Mouse (Mus musculus): ENCODE measurements around the gene Cdkl3.
"Not testable (repeated sequence)": the region's sequence is repeated elsewhere in the genome, so short reads cannot be mapped to it uniquely, and the experiment has no call there.

Gene Cdkl3

DNA sequence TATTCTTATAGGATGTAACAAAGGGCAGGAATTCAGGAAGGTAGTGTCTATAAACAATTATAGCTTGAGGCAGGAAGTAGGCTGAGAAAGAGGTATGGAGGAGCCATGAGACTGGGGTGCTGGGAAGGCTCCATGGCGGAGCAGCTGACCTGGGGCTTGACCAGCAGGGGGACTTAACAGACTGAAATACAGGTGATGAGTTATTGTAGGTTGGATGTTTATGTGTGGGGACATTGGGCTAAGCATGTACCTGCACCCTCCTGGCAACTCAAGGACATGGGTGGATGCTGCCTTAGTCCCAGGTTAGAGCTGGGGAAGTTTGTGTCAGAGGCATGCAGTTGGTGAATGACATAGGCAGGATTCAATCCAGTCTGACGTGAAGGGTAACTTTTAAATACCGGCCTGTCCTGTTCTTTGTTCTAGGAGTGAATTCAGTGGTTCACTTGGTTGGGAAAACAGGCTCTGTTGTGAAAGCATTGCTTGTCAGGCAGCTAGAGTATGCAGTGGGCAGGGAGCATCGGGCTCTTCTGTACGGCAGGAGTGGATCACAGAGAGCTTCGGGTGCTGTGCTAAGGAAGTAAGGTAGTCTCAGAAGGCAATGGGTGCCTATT lies 72.8 kb downstream of the Cdkl3 start:
- no peak for DNase-seq (ENCODE audit: low spot score)

DNA sequence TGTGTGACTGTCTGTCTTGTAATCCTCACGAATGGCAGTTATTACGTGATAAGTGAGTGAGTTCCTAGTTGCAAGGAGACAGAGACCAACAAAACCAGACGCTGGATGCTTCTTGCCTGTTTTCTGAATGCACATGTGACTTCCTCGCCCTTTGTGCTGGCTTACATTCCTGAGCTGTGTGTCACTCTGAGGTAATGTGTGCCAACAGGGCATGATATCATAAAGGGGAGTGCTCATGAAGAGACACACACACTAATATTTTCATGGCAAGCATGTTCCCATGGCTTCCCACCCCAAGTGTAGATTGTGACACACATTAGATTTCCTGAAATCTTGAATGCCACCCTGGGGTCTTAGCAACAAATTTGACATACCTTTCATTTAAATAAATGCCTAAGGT lies 73.9 kb downstream of the Cdkl3 start:
- no peak for DNase-seq (ENCODE audit: low spot score)

DNA sequence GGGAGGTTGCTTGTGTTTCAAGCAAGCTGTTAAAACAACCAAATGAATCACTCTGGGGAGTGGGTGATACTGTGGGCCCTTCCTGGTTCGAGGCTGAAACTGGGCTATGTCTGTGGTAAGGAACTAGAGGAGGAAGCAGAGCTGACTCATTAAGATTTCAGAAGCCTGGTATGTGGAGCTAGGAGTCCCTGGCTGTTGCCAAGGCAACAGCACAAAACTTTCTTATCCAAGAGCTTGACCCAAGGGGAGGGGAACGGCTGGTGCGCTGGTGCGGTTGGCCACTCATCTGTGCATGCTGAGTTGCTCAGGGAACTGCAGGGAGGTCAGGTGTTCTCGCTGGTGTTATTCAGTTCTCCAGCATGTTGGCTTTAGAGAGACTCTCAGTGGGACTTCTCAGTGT lies 76.0 kb downstream of the Cdkl3 start:
- no peak for DNase-seq (ENCODE audit: low spot score)

DNA sequence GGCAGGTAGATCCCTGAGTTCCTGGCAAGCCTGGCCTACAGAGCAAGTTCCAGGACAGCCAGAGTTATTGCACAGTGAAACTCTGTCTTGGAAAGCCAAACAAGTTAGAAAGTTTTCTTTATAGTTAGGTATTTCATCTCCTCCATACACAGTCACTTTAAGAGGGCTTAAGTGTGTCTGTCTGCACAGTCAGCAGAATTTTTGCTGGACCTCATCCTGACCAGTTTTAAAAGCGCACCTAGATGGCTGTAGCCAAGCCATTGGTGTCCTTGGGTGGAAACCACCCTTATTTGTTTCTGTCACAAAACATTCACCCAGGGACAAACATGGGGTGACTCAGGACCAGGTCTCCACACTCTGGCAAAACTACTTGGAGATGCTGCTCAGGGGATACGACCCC lies 76.6 kb downstream of the Cdkl3 start:
- DNase-seq (ENCODE audit: low spot score) = no peak

DNA sequence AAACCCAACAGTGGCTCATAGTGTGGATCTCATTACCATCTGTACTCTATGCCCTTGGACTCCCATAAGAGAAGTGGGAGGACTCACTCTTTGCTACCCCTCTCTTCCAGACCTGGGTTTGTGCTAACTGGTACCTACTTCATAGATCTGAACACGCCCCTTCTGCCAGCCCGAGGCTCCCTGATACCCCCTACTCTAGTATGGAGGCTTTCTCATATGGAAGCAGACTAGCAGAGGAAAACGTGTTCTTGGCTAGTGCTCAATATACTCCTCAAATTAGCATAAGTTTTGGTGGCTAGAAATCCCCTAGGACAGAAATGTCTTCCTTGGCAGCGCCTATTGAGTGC lies 81.8 kb downstream of the Cdkl3 start:
- no peak for DNase-seq (ENCODE audit: low spot score)

DNA sequence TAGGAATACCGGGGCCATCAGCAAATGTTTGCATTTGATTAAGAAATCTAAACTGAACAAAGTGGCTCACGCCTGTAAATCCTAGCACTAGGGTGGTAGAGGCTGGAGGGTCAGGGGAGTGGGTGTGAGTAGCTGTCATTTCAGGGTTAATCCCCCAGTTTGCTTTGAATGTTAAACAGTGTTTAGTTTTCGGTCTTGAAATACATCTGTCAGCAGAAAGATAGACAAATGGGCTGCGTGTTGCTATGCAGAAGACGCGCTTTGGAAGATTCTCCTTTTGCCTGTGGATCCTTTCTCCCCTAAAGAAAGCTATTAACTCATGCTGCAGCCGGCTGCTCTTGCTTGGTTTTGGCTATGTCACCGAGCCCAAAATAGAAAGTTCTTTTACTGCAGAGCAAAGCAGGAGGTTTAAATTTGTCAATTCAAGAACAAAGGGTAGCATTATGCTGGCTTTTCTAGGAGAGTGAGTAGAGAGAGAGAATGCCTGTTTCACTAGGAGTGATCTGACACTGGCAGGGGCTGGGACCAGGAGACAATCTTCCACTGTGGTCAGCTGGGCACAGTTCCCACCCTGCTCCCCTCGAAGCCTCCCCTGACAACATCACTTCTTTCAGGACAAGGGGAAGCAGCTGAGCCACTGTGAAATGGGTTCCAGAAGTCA lies 82.3 kb downstream of the Cdkl3 start:
- DNase-seq (ENCODE audit: low spot score) = no peak

DNA sequence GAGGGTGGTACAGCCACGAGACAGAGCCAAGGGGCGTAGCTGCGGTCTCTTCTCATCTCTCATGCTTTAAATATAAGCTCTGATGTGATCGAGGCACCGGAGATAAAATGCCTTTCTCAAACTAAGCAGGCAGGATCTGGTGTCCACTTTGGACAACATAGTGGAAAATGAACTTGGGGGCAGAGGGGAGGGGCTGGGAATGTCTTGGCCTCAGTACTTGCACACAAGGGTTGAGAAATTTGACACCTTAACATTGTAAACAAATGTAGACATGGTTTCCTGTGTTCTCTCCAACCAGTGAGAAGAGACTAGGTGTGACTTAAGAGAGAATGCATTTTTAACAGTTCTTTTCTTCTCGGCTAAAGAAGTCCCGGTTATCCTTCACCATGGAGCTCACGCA lies 85.3 kb downstream of the Cdkl3 start:
- no peak for DNase-seq (ENCODE audit: low spot score)

DNA sequence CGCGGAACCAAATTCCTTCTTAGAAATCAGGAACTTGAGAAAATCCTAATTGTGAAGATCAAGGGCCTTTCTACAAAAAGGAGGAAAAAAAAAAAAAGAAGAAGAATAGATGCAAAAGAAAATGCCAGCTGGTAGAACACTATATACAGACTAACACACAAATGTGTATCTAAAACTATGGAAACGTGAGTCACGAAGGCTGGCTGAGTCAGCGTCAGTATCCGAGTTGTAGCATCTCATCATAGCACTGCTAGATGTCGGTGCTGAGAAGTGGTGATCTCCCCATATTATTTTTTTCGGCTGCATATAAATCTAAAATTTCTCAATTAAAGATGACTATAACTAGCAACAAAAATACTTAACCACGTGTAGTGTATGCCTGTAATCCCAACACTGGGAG lies 87.2 kb downstream of the Cdkl3 start:
- no peak for DNase-seq (ENCODE audit: low spot score)

DNA sequence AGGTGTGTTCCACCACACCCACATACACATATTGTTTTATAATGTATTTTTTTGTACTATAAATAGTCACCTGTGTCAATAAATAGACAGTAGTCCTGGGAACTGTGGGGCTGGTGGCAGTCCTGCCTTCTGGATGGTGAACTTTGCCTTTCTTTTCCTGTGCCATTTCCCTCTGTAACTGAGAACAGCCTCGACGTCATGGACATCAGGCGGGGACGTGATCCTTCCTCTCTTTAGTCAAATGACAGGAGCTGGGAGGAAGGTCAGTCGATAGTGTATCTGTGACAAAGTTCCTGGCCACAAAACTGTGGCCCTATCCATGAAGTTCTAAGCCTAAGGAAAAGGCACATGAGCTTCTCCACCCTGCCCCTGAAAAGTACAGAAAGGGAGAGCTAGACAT lies 90.5 kb downstream of the Cdkl3 start:
- DNase-seq (ENCODE audit: low spot score) = no peak

DNA sequence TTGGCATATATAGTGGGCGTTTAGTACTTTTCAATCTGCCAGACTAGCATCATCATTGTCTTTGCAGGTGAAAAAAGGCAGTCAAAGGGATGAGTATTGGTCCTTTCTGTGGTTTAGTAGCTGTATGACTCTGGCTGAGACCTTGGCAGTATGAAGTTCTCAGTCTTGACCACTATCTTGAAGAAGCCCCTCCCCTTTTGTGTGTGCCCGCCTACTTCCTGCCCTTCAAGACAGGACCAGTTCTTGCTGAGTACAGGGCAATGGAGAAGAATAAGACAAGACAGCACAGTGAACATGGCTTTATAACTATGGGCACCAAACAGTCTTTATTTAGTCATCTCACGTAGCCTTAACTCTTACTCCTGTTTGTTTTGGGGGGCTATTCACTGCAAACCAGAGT lies 93.0 kb downstream of the Cdkl3 start:
- DNase-seq (ENCODE audit: low spot score) = no peak

DNA sequence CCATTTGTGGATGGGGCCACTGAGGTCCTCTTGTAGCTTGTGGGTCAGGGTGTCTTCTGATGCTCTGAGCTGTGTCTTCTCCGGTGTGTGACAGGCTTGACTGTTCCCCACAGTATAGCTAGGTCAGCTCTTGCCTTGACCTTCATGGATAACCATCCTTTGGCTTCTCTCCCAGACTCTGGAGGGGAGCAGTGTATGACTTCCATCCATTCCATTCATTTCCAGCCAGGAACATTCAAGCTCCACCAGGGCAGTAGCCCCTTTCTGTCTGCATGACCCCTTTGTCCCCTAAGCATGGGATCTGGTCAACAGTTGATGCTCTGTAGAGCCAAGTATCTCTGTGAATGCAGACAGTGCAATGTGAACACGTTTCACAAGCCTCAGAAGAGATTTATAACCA lies 93.6 kb downstream of the Cdkl3 start:
- DNase-seq (ENCODE audit: low spot score) = no peak

DNA sequence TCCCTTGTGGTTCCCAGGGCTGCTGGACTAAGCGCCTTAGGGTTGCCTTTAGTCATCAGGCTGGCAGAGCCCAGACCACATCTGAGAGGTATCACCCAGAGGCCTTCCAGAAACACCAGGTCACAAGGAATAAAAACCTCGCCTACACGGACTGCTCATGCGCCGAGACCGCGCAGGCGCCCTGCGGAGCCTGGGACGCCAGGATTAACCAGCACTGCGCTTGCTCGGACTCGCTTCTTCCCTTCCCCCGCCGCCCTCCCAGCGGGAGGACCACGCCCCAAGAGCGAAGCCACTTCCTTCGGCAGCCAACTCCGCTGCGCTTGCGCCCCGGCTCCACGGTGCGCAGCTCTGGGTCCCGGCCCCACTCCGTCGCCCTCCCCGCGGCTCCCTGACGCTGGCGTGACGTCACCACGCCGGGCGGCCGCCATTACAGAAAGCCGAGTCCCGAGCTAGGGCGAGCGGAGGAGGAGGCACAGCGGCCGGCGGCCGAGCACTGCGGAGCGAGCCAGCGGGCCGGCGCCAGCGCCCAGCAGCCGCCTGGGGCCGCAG lies 94.5 kb downstream of the Cdkl3 start, which contains the start of gene Ppp2ca:
TSS of gene Ppp2ca (plus strand) at position 284 of the 549 bp plus-strand sequence.
- peak; percentile 97 for DNase-seq (ENCODE audit: low spot score)

DNA sequence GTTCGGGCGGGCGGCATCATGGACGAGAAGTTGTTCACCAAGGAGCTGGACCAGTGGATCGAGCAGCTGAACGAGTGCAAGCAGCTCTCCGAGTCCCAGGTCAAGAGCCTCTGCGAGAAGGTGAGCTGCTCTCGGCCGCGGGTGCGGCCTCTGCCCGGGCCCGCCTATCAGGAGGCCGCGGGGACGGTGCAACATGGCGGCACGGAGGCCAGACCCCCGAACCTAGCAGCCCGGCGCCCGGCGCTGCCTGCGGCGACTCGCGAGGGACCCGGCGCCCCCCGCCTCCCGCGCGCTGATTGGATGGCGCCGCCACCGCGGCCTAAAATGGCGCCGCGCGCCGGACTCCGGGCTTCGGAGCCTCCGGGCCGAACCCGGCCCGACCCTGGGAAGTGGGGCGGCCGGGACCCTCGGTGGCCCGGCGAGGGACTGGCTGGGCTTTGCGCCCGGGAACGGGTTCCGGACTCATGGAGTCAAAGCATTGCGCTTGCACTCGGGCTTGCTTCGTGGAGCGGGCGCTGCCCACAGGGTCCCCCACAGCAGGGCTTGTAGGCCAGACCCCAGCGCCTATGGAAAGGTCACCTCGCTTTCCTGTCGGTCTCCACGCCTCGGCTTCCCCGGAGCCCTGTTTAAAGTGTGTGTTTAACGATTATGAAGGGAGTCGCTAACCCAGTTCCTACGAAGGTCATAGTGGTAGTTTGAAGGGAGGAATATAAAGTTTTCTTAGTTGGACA lies 95.2 kb downstream of the Cdkl3 start:
- no peak for DNase-seq (ENCODE audit: low spot score)

DNA sequence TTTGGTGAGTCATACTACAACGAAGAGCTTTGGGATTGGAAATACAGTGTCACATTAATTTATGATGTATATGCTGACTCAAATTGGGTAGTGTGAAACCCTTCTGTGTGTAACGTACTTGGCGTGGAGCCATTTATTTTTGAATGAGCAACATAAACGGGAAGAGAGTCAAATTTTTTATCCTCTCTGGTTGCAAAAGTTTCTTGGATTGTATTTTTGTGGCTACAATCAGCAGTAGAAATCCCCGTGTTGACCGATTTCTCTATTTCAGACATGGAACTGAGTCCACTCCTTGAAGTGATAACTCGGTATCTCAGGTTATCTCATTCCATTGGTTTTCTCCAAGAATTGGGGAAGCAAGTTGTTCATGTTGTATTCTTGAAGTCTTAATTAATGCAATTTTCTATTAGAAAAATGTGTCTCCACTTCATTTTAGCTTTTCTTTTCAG lies 95.8 kb downstream of the Cdkl3 start:
- no peak for DNase-seq (ENCODE audit: low spot score)

DNA sequence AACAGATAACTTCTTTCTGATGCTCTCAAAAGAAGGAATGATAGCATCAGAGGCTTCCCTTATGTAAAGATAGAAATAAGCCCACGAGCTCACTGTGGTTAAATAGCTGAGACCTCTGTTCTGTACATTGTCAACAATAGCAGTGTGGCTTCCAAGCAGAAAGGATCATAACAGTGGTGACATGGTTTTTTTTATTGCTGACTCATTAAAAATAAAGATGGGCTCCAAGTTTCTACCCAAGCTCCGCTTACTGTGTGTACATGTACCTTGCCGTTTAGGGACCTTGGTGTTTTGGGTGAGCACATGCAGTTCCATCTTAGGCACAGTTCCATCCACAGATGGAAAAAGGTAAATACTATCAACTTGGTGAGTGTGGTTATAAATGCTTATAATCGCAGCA lies 99.0 kb downstream of the Cdkl3 start:
- no peak for DNase-seq (ENCODE audit: low spot score)

DNA sequence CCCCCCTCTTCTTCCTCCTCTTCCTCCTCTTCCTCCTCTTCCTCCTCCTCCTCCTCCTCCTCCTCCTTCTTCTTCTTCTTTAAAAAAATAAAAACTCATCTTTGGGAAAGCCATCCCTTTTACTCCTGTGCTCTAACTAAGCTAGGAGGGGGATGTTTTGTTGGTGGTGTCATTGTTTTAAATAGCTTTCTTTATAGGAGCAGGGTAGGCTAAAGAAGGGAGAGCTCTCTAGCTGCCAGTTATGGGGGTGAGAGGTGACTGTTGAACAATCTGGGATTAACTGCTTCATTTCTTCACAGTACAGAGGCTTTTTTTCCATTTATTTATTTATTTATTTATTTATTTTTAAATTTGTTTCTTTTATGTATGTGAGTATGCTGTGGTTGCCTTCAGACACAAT lies 101.5 kb downstream of the Cdkl3 start:
- no peak for DNase-seq (ENCODE audit: low spot score)

DNA sequence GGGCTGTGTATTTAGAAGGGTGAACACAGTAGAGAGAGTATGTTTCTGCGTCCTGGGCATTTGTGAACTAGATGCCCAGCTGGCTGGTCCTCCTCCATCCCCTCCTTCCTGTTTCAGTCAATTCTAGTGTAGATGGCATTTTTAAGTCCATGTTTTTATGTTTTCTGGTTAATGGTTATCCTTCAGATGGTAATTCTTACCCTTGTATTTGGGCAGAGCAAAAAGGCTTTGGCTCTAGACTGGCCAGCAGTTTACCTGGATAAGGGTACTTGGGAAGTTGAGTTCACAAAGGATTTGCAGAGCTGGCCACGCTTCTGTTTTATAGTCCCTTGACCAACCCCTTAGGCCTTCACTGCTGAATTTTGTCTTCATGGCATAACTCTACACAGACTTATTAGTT lies 102.0 kb downstream of the Cdkl3 start:
- DNase-seq (ENCODE audit: low spot score) = no peak

DNA sequence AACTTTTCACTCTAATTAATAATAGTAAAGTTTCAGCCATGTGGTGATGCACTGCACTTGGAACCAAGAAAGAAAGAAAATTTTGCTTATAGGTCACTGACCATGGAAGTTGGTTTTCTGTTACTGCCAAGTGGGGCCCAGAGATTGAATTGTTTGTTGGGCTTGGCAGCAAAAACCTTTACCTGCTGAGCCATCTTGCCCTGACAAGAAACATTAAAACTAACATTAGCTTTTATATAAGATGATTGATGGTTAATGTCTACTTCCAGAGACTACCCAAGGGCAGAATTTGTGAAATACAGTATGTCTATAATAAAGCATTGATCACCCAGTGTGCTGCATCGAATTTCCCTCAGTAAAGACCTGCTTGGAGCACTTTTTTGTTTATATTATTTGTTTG lies 102.4 kb downstream of the Cdkl3 start:
- no peak for DNase-seq (ENCODE audit: low spot score)

DNA sequence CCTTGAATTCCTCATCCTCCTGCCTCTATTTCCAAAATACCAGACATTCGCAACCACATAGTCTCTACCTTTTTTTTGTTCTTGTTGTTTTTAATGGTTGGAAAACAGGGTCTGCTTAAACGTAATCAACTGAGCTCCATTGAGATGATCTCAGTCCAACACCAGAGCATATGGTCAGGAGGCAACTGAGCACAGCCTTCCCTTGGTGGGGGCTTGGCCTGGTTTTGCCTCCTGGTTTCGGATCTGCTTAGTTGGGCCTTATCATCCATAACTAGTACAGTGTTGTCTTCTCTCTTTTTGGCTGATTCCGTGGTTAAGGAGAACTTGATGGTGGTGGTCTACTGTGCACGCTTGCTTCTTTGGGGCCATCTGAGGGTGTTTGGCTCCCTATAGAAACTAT lies 104.8 kb downstream of the Cdkl3 start:
- no peak for DNase-seq (ENCODE audit: low spot score)

DNA sequence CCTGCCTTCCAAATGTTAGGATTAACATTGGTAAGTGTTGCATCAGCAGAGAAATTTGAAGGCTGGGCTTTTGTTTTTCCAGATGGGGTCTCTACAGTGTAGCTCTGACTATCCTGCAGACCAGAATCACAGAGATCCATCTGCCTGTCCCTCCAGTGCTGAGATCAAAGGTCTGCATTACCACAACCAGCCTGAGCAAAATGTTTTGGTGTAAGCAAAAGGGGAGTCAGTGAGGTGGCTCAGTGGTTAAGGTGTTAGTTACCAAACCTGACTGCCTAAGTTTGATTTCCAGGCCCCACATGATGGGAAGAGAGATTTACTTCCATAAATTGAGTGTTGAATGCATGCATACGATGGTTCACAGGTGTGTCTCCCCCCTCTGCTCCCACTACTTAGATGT lies 105.4 kb downstream of the Cdkl3 start:
- DNase-seq (ENCODE audit: low spot score) = no peak

DNA sequence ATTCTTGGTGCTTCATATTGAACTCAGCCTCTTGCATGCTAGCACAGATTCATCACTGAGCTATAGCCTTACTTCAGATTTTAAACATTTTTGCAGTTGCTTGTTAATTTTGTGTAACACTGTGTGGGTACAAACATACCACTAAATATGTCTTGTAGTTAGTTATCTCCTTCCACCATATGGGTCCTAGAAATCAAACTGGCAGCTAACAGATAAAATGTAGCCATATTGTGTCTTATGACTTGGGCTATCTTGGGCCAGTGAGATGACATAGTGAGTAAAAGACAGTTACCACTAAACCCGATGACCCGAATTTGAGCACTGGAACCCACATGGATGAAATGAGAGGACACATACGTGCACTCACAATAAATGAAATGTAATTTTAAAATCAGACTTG lies 111.5 kb downstream of the Cdkl3 start:
- peak; percentile 73 for DNase-seq (ENCODE audit: low spot score)

DNA sequence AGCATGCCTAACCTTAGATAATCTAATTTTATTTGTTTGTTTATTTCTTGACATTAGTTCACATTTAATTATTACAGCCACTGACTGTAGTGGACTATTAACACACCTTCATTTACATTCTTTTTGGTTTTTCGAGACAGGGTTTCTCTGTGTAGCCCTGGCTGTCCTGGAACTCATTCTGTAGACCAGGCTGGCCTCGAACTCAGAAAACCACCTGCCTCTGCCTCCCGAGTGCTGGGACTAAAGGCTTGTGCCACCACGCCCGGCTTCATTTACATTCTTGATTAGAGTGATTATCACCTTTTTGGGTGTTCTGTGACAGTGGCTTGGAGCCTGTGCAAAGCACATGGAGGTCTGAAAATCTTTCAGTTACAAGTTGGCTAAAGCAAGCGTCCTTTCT lies 112.1 kb downstream of the Cdkl3 start:
- not testable (repeated sequence) for DNase-seq (ENCODE audit: low spot score)

DNA sequence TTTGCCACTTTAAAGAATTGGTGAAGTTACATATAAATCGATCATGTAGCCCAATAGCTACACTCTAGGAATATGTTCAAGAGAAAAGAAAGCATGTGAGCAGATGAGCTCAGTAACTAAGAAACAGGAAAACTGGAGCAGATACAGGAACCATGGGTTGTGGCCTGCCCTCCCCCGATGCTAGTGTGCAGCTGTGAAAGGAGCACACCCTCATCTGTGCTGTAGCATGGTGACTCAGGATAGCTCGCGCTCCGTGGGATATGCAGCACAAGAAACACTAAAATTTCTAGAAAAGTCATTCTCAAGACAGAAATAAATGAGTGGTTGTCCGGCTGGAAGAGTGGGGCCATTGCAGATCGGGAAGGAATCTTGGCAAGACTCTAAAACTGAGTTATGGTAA lies 113.1 kb downstream of the Cdkl3 start:
- DNase-seq (ENCODE audit: low spot score) = no peak
